Mouse (Mus musculus) thymus, postnatal 25 days (tissue): ENCODE results near the gene Dlg1.

Experiments
- DNase-seq: peaks from one replicate; pipeline ENCODE4 v3.0.0; 2022

Dlg1 gene

GRCm38 (mm10) chr16:31910281-31910847 is 247.1 kb downstream of the Dlg1 start:
- no peak for DNase-seq

- no peak for DNase-seq
Observed at GRCm38 (mm10) chr16:31917776-31918175, 254.5 kb downstream of the Dlg1 start.

DNA sequence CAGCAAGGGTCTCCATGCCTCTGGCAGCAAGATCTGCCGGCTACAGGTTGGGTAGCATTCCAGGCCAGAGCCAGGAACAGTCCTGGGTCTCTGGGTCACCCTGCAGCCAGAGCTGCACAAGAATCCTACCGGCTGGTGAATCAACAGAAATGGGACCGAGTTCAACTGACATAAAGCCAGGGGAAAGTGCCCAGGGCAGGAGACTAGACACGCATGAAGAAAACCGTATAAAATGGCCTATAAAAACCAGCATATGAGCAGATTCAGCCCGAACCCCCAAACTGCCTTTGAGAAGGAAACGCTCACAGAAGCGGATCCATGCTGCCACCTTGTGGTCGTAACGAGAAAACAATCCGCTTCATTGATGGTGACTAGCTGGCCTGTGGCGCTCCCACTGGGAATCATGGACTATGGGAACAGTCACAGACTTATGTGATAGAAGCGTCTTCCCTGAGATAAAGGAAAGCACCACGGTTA is 255.0 kb downstream of the Dlg1 start:
- DNase-seq, result peak; percentile 58

DNA sequence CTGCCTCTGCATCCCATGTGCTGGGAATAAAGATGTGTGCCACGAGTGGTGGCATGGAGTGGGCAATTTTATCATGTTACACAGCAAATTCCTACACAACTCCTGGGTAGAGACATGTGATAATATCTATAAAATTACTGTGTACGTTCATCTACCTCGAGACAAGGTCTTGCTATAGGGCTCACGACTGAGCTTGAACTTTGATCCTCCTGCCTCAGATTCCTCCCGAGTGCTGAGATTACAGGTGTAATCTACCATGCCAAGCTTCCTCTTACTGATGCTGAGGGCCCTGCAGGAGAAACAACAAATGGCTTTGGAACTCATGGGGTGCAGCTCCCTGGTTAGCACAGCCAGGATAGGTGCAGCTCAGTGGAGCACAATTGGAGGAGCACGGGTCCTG is 261.1 kb downstream of the Dlg1 start:
- DNase-seq, result no peak
